Mouse (Mus musculus): Measurements from ENCODE around the gene Slc38a9.

The Slc38a9 gene

DNA sequence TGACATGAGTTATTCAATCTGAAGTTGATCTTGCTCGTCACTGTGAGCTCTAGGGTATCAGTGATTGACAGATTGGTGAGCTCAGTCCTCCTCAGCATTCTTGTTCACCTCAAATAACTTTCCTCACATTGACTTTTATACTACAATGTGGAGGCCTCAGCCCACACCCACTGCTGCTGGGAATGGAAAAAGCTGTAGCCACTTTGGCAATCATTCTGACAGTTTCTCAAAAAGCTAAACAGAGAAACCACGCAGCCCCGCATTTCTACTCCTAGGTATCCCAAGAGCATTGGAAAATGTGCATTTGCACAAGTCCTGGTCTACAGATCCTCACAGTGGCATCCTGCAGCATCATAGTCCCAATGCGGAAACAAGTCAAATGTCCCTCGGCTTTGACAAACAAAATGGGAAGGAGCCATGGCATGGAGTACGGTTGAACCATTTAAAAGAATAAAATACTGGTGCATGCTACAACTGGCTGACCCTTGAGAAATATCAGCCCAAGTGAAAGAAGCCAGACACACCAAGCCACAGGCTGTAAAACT is 98.1 kb downstream of the Slc38a9 start:
- in situ Hi-C loops (cut with MboI; ENCODE audit: low pct_unique_long_range_greater_than_20kb in 1 of 2, low sequenced_read_pairs in 2 of 2, unreplicated experiment in 1 of 2), result no loop called here

DNA sequence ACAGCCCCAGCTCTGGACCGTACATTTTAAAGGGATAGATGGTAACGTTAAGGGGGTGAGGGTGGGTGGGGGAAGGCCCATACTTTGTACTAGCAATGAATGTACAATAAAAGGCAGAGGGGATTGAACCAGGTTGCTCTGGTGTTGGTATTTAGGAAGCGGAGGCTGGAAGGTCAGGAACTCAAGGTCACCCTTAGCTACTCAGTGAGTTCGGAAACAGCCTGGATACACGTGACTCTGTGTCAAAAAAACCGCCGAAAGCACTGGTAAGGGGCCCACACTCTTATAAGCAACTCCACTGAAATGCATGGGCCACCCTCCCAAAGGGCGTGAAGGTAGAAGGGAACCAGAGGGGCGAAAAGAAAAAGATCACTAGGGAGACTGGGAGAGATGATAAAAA is 98.8 kb downstream of the Slc38a9 start:
- in situ Hi-C loops (cut with MboI; ENCODE audit: low pct_unique_long_range_greater_than_20kb in 1 of 2, low sequenced_read_pairs in 2 of 2, unreplicated experiment in 1 of 2), result no loop called here

DNA sequence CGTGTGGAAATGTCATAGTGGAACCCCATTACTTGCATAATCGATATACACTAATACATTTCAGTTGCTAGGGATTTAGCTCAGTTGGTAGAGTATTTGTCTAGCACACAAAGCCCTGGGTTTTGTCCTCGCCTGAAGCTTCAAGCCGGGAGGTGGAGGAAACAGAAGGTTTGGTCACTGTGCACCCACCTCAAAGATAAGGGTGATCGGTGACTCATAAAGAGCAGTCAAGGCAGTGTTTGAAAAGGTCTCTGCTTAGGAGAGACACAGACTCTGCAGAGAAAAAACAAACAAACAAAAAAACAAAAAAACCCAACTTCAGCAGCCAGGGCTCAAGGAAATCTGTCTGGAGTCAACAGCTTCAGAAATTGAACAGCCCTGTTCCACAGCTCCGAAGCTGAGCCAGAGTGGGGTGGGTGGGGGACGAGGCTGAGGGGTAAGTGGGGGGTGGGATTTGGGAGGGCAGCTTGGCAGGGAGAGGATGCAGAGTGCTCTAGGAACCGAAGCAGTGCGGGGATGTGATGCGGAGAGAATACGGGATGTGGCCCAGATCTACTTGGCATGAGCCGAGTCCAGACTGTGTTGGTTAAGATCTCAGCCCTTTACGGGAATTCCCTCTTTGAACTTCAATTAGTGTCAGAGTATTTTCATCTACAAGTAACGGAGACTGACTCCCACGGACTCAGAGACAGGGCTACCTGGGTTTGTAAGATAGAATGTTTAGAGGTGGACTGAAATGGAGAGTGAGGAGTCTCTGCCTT is 99.4 kb downstream of the Slc38a9 start:
- in situ Hi-C loops (cut with MboI; ENCODE audit: low pct_unique_long_range_greater_than_20kb in 1 of 2, low sequenced_read_pairs in 2 of 2, unreplicated experiment in 1 of 2), result loop anchor here in 1 of 2 experiments (5.0 kb wide), 1 partner anchor 37 kb away; no protein-coding TSS in a partner anchor

DNA sequence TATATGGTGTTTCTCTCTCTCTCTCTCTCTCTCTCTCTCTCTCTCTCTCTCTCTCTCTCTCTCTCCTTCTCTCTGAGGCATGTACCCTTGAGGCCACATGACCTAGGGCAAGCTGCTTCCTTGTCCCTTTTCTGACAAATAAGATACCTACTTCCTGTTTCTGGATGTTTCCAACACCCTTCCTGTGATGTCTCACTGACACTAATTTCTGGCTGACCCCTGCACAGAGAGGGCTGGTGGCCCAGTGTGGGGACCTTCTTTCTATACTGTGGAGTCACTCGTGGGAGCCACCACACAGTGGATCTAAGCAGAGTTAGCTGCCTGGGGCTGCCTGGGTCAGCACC is 100.0 kb downstream of the Slc38a9 start:
- in situ Hi-C loops (cut with MboI; ENCODE audit: low pct_unique_long_range_greater_than_20kb in 1 of 2, low sequenced_read_pairs in 2 of 2, unreplicated experiment in 1 of 2), result loop anchor here in 1 of 2 experiments (5.0 kb wide), 1 partner anchor 37 kb away; no protein-coding TSS in a partner anchor

DNA sequence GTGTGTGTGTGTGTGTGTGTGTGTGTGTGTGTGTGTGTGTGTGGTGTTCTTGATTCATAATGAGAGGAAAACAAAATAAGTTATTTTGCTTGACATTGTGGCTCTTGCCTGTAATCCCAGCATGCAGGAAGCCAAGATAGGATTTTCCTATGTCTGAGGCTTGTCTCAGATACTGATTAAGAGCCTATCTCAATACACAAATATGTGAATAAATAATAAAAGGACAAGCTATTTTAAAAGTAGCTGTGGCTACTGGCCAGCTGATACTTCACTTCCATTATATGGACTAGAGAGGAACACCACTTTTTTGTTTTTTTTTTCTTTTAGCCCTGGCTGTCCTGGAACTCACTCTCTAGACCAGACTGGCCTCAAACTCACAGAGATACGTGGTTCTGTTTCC is 101.2 kb downstream of the Slc38a9 start:
- in situ Hi-C loops (cut with MboI; ENCODE audit: low pct_unique_long_range_greater_than_20kb in 1 of 2, low sequenced_read_pairs in 2 of 2, unreplicated experiment in 1 of 2), result loop anchor here in 1 of 2 experiments (5.0 kb wide), 1 partner anchor 36 kb away; no protein-coding TSS in a partner anchor

DNA sequence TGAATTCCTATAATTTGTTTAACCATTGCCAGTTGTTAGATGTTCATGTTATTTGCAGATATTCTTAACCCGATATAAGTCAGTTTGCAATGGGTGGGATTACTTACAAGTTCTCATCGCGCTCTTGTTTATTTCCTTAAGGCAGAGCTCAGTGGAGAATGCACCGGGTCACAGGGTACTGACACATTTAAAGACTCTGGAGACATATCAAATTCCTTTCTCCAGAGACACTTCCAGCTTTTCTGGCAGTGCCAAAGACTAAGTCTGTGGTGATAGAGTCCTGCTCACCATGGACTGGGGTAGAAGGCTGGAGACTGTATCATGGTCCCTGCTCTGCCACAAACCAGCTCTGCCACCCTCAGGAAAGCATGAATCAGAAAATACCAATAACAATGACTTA is 102.0 kb downstream of the Slc38a9 start:
- in situ Hi-C loops (cut with MboI; ENCODE audit: low pct_unique_long_range_greater_than_20kb in 1 of 2, low sequenced_read_pairs in 2 of 2, unreplicated experiment in 1 of 2), result loop anchor here in 1 of 2 experiments (5.0 kb wide), 1 partner anchor 35 kb away; no protein-coding TSS in a partner anchor

DNA sequence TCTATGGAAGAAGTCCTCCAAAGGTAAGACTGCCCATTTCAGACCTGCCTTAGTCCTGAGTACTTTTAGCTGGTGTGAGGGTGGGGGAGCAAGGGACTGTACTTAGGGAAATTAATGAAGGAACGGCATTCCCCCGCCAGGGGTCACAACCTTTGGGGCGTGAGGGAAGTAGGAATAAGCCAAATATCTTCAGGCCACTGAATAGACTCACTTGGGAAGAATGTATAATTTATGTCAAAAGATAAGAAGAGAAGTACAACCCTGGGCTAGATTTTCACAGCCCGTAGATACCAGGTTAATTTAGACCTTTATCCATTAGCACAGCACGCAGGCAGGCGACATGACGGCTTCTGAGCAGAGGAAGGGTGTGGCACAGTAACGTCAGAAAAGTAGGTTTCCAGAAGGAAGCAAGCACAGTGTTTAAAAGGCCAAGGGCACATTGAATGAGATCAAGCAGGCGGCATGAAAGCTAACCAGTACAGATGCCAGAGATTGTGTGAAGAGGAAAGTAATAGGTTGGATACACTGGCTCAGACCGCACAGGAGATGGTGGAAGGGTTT is 103.1 kb downstream of the Slc38a9 start:
- in situ Hi-C loops (cut with MboI; ENCODE audit: low pct_unique_long_range_greater_than_20kb in 1 of 2, low sequenced_read_pairs in 2 of 2, unreplicated experiment in 1 of 2), result loop anchor here in 1 of 2 experiments (5.0 kb wide), 1 partner anchor 34 kb away; no protein-coding TSS in a partner anchor

DNA sequence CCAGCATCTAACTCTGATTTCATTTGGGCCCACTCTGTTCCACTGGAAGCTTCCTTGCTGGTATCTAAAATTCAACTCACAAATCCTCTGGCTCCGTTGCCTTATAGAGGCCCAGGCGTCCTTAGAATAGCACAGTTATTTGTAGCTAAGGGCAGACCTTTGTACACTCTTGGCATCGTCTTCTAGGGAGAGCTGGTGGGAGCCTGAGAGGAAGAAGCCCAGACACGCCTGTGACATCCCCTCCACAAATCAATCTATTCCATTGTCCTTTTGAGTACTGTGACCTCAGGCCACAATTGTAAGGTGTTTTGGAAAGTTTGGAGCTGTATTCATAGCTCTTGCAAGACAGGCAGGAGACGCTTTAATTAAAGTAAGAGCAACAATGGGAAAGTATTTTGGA is 104.0 kb downstream of the Slc38a9 start:
- in situ Hi-C loops (cut with MboI; ENCODE audit: low pct_unique_long_range_greater_than_20kb in 1 of 2, low sequenced_read_pairs in 2 of 2, unreplicated experiment in 1 of 2), result loop anchor here in 1 of 2 experiments (5.0 kb wide), 1 partner anchor 33 kb away; no protein-coding TSS in a partner anchor

DNA sequence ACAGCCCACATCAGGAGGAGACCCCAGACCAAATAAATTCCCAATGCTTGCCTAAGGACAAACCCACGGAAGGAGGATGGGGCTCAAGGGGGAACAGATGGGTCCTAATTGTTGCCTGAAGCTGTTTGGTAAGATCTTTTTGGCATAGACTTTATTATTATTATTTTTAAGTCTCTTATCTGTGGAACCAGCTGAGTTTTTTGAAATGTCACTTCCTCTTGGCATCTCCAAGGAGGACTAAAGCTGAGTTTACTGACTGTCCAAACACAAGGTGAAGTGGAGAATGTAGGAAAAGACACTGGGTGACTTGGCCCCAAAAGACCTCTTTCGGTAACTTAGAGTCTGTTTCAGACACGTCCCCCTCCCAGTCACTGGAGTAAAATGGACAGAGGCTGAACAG is 105.1 kb downstream of the Slc38a9 start:
- in situ Hi-C loops (cut with MboI; ENCODE audit: low pct_unique_long_range_greater_than_20kb in 1 of 2, low sequenced_read_pairs in 2 of 2, unreplicated experiment in 1 of 2), result no loop called here

DNA sequence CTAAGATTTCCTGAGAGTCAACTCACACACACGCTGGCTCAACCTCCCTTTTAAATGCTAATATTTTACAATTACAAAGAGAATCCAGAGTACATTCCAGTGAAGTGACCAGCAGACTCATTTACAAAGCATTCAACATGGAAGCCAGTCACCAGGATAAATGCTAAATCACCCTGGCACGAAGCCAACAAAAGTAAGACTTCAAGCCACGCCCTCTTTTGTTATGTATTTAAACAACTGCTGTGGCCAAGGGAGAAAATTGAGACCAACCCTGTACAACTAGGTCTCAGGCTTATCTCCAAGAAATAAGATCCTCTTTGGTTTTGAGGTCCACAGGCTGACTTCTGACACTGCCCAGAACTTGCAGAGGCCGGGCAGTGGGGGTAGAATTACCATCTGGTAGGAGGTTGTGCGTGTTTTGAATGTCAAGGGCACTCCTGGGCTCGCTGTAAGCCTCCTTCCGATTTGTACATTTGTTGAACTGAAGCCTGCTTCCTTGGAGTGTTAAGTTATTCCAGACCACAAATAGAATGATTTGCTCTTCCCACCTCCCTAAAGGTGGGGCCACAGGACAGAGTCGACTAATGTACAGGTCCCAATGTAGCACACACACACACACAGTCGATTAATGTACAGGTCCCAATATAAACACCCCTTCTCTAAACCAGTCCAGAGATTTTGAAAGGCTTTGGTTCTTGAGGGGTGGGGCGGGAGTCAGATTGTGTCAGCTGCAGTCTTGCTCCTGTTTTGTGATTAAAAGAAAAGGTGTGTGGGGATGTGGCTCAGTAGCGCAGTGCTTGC is 110.2 kb downstream of the Slc38a9 start:
- in situ Hi-C loops (cut with MboI; ENCODE audit: low pct_unique_long_range_greater_than_20kb in 1 of 2, low sequenced_read_pairs in 2 of 2, unreplicated experiment in 1 of 2), result no loop called here

DNA sequence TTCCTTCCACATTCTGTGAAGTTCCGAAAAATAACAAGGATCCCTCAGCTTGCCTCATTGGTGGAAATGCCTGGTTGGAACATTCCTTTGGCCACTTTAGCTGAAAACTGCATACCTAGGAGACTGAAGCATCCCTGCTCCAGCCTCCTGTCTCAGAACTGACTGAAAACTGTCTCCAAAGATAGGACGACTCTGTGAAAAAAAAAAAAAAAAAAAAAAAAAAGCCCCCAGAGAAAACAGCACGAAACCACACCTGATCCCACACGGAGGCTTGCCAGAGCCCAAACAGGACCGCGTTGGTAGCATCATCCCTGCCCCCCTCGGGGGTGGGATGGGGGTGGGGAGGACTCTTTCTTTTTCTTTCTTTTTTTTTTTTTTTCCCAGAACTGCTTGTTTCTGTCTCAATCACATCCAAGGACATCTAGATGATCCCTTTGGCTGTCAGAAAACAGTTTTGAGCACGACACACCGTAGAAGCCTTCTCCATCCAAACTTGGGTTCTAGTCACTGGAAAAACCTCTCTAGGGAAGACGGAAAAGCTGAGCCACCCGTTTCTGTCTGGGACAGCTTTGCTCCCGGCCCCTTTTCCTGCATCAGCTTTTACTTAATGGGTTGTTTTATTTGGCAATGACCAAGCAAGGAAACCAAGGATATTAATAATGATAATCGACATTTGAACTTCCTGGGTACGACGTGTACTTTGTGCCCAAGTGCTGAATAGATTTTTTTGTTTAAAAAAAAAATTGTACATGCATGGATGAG is 111.1 kb downstream of the Slc38a9 start:
- in situ Hi-C loops (cut with MboI; ENCODE audit: low pct_unique_long_range_greater_than_20kb in 1 of 2, low sequenced_read_pairs in 2 of 2, unreplicated experiment in 1 of 2), result no loop called here

DNA sequence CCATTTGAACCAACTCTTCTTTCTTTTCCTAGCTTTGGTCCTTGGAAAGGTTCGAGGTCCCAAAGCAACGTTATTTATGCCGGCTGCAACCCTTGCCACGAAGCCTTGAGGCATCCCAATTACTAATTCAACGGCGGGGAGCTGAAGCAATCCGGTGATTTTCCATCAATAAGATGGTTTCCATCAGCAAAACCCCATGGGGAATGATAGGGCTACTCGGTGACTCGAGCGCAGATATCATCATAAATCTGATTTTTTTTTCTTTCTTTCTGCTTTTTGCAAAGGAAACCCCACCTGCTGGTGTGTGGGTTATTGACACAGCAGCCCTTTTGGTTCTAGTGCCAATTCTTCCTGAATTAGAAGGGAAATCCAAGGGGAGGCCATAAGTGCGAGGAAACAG is 111.7 kb downstream of the Slc38a9 start:
- in situ Hi-C loops (cut with MboI; ENCODE audit: low pct_unique_long_range_greater_than_20kb in 1 of 2, low sequenced_read_pairs in 2 of 2, unreplicated experiment in 1 of 2), result no loop called here

DNA sequence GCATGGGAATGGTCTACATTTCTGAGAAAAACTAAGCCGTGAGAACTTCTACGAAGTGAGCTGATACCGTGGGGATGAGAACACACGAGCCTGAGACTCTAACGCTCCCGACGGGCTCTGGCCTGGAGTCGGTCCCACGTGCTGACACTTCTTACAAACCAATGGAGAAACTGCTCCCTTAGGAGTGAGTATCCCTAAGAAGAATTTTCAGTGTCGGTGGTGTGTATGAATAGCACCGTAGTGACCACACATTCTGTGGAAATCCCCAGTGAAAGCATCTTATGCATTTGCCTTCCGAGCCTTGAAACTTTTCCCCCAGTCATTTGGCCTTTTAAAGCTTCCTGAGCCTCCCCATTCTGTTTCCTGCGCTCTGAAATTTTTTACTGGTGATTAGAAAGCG is 112.3 kb downstream of the Slc38a9 start:
- in situ Hi-C loops (cut with MboI; ENCODE audit: low pct_unique_long_range_greater_than_20kb in 1 of 2, low sequenced_read_pairs in 2 of 2, unreplicated experiment in 1 of 2), result no loop called here

DNA sequence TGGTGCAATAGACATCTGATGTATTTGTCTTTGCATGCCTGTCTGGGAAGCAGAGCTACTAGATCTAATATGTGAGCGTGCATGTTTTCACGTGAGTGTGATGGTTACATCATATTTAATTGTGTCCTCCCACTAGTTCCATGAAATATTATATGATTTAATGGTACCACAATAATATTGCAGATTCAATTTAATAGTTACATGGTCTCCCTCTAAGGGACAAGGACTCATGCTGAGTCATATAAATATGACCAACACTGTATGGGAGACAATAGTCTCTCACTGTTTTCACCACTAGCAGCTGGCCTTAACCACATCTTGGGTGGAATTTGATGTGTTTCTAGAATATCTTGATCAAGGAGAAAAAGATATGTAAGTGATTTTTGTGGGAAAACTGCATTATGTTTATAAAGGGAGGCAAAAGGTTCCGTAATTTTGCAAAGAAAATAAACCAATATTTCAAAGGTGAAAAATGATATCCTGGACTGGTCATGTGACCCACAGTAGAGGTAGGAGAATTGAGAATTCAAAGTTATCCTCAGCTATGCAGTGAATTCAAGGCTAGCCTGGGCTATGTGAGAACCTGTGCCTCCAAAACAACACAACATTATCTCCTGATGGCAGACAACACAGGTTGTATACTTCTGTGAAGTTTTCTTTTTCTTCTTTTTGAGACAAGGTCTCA is 113.6 kb downstream of the Slc38a9 start:
- in situ Hi-C loops (cut with MboI; ENCODE audit: low pct_unique_long_range_greater_than_20kb in 1 of 2, low sequenced_read_pairs in 2 of 2, unreplicated experiment in 1 of 2), result no loop called here

DNA sequence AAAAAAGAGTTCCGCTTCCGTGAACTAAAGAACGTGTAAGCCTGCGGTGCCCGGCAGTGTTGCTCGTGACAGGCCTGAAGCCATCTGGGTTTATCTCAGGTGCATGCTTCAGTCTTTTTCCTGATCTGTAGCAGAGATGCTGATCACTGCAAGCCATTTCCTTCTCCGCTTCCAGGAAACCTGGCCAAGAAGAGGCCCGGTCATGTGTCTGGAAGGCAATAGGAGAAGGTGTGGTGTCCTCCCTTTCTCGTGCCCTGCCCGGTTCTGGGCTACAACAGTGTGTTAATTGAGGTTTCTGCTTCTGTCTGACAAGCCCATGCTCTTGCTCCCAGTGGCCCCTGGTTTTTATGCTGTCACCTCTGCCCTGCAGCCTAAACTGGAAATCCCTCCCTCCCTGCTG is 115.3 kb downstream of the Slc38a9 start:
- in situ Hi-C loops (cut with MboI; ENCODE audit: low pct_unique_long_range_greater_than_20kb in 1 of 2, low sequenced_read_pairs in 2 of 2, unreplicated experiment in 1 of 2), result no loop called here

DNA sequence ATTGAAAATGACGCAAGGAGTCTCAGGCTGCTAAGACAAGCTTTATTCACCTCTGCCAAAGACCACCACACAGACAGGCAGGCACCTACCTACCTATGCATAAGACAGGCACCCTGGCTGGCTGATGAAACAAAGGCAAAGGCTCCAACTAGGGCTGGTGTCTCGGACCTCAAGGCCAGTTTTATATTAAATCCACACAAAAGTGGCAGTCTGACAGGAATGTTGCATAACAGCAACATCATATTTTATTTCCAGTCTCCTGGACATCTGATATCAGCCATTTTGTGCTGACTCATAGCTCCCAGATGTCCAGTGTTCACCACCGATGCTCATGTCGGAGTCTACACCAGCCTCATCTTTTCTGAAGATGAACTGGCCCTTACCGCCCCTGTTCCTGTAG is 117.9 kb downstream of the Slc38a9 start:
- in situ Hi-C loops (cut with MboI; ENCODE audit: low pct_unique_long_range_greater_than_20kb in 1 of 2, low sequenced_read_pairs in 2 of 2, unreplicated experiment in 1 of 2), result no loop called here

DNA sequence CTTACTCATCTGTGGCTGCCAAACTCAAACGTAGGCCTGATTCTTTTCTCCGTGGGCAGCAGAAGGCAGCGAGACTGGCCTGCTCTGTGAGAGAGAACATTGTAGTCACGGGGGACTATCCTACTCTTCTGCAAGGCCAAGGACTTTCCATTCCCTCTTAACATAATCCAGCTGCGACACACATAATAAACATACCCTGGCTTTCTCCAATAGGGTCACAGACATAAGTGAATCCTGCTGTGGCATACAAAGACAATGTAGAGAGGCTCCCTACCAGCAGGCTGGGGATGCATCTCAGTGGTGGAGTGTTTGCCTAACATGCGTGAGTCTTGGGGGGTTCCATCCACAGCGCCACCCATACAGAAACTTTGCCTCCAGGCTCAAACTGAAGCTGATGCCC is 124.8 kb downstream of the Slc38a9 start:
- in situ Hi-C loops (cut with MboI; ENCODE audit: low pct_unique_long_range_greater_than_20kb in 1 of 2, low sequenced_read_pairs in 2 of 2, unreplicated experiment in 1 of 2), result no loop called here

DNA sequence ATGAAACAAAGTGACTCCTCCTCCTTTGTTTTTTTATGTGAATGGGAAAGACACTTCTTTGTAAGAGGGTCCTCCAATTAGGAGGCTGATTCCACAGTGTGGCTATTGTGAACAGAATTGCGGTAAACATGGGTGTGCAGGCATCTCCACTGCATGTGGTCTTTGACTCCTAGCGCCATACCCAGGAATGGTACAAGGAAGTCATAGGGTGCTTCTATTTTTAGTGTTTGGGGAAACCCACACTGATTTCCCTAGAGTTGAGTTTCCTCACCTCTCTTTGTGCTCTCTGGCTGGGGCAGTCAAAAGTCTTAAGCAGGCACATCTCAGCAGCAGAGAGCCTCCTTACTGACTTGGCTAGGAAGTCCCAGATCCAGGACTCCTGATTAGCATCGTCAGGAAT is 125.6 kb downstream of the Slc38a9 start:
- in situ Hi-C loops (cut with MboI; ENCODE audit: low pct_unique_long_range_greater_than_20kb in 1 of 2, low sequenced_read_pairs in 2 of 2, unreplicated experiment in 1 of 2), result no loop called here

Measured in mouse embryonic stem cell (cell line).